Mouse (Mus musculus) lung, adult 2 months (tissue): ENCODE results near the gene Gm49380. TPM values are rescaled to one million over a fixed set of nuclear protein-coding genes. Genes with fewer than 3 reads are reported as not detected.

Source experiments
- DNase-seq: peaks from one replicate; pipeline ENCODE4 v3.0.0; 2022
- H3K4me1 ChIP-seq: fragments of 200-500 bp; 2 replicates; pipeline ENCODE4 v1.6.1; 2011; ENCODE audit warnings: low read length; ENCODE audit not compliant: control insufficient read depth, insufficient read depth
- H3K4me3 ChIP-seq: fragments of 200-500 bp; replicated peaks from 2 replicates; pipeline ENCODE3; 2011; ENCODE audit warnings: low read depth, mild to moderate bottlenecking, control low read depth, low read length; ENCODE audit errors: extremely low read depth
- CTCF ChIP-seq: fragments of 200-500 bp; IDR thresholded peaks from 2 replicates; pipeline ENCODE4 v1.5.1; 2011; ENCODE audit warnings: mild to moderate bottlenecking, low read length, control low read depth; ENCODE audit not compliant: insufficient read depth
- POLR2A ChIP-seq: fragments of 200-500 bp; IDR thresholded peaks from 2 replicates; pipeline ENCODE4 v1.6.1; 2011; ENCODE audit warnings: low read depth, mild to moderate bottlenecking, control low read depth, low read length, borderline replicate concordance; ENCODE audit errors: extremely low read depth
- WGBS: fragments of 180-500 bp; shearing (Covaris S2); methylation state at CpG from one replicate; pipeline ENCODE4 v1.1.7; 2018; 5-methylcytosine and 5-hydroxymethylcytosine counted together
- polyA plus RNA-seq: library from polyadenylated mRNA; depleted of rRNA; stranded (reverse); fragments of >200 nt; gene quantifications from 2 replicates; pipeline ENCODE4 v1.2.3, GENCODE M21; 2012; rRNA removed

The Gm49380 gene
- polyA plus RNA-seq, 1 experiment, result not detected

- TF ChIP-seq POLR2A, result no peak
- no peak for TF ChIP-seq CTCF
Measured at GRCm38 (mm10) chr9:44031946-44032345, 81.4 kb downstream of the Gm49380 start.

GRCm38 (mm10) chr9:44031079-44031478, 82.2 kb downstream of the Gm49380 start:
- 75% methylated on average over 5 of the region's 5 CpGs for WGBS
- TF ChIP-seq POLR2A (no peak), CTCF (no peak)
- H3K4me1 ChIP-seq, result no peaks in the 10 kb centered on the region; the same call in 1 of the 2 replicates
- DNase-seq, result no peak
- no peak overlapping the region for H3K4me3 ChIP-seq

More at GRCm38 (mm10) chr9:44031946-44032345, 81.4 kb downstream of the Gm49380 start:
- no peak for DNase-seq
- no peaks in the 10 kb centered on the region; the same call in 1 of the 2 replicates for H3K4me1 ChIP-seq
- no peak overlapping the region for H3K4me3 ChIP-seq
- WGBS, result 57% methylated on average over 4 of the region's 4 CpGs

GRCm38 (mm10) chr9:44030646-44031045, 82.7 kb downstream of the Gm49380 start:
- no peak for DNase-seq
- TF ChIP-seq CTCF (no peak), POLR2A (no peak)
- Histone ChIP-seq H3K4me1 (no peaks in the 10 kb centered on the region; the same call in 1 of the 2 replicates), H3K4me3 (no peak overlapping the region)
- 89% methylated on average over 4 of the region's 4 CpGs for WGBS

- no peaks in the 10 kb centered on the region; the same call in 1 of the 2 replicates for H3K4me1 ChIP-seq
- H3K4me3 ChIP-seq, result no peak overlapping the region
- no peak for DNase-seq
- WGBS, result 29% methylated on average over 5 of the region's 5 CpGs
- TF ChIP-seq POLR2A (no peak), CTCF (no peak)
Measured at GRCm38 (mm10) chr9:44029580-44030236, 83.6 kb downstream of the Gm49380 start.

- TF ChIP-seq CTCF (no peak), POLR2A (no peak)
- no peak for DNase-seq
- WGBS, result 76% methylated on average over 3 of the region's 3 CpGs
- Histone ChIP-seq H3K4me3 (no peak overlapping the region), H3K4me1 (no peaks in the 10 kb centered on the region; the same call in 1 of the 2 replicates)
Measured at GRCm38 (mm10) chr9:44024096-44024495, 89.2 kb downstream of the Gm49380 start.

- no peak for DNase-seq
- no peaks in the 10 kb centered on the region for H3K4me1 ChIP-seq
- 64% methylated on average over 8 of the region's 8 CpGs for WGBS
Measured at GRCm38 (mm10) chr9:44022100-44022847, 91.0 kb downstream of the Gm49380 start.

GRCm38 (mm10) chr9:44020001-44020400, 93.3 kb downstream of the Gm49380 start:
- no peak for DNase-seq
- TF ChIP-seq POLR2A (no peak), CTCF (no peak)

More at GRCm38 (mm10) chr9:44022100-44022847, 91.0 kb downstream of the Gm49380 start:
- no peak overlapping the region for H3K4me3 ChIP-seq
- no peak for TF ChIP-seq CTCF
- TF ChIP-seq POLR2A, result no peak

GRCm38 (mm10) chr9:44017846-44018245, 95.5 kb downstream of the Gm49380 start:
- DNase-seq, result no peak
- WGBS, result 61% methylated on average over 5 of the region's 5 CpGs
- Histone ChIP-seq H3K4me3 (no peak overlapping the region), H3K4me1 (no peaks in the 10 kb centered on the region)
- no peak for TF ChIP-seq POLR2A
- no peak for TF ChIP-seq CTCF

More at GRCm38 (mm10) chr9:44020001-44020400, 93.3 kb downstream of the Gm49380 start:
- H3K4me3 ChIP-seq, result no peak overlapping the region
- H3K4me1 ChIP-seq, result no peaks in the 10 kb centered on the region
- WGBS, result 64% methylated on average over 7 of the region's 7 CpGs

Other genes starting within 250 kb of the Gm49380 start
- 22.0 and 34.3 TPM in 2 replicates for gene Thy1, start 70.1 kb downstream of the Gm49380 start, polyA plus RNA-seq
- 5.7 and 9.2 TPM in 2 replicates for gene Usp2, start 46.5 kb downstream of the Gm49380 start, polyA plus RNA-seq
- 0.25 and 0.34 TPM in 2 replicates for gene Mfrp, start 11.8 kb downstream of the Gm49380 start, polyA plus RNA-seq
- 29.0 and 31.0 TPM in 2 replicates for gene C1qtnf5, start 6.3 kb downstream of the Gm49380 start, polyA plus RNA-seq
- gene Rnf26, start within 50 bp of the Gm49380 start, polyA plus RNA-seq, result 24.6 and 25.0 TPM in 2 replicates
- gene Mcam, start 21.0 kb upstream of the Gm49380 start, polyA plus RNA-seq, result 170 and 209 TPM in 2 replicates
- gene Cbl, start 120.5 kb upstream of the Gm49380 start, polyA plus RNA-seq, result 9.0 and 14.2 TPM in 2 replicates
- 13.8 and 26.9 TPM in 2 replicates for gene Ccdc153, start 127.2 kb upstream of the Gm49380 start, polyA plus RNA-seq
- 0.11 and 0.12 TPM in 2 replicates for gene Pdzd3, start 138.0 kb upstream of the Gm49380 start, polyA plus RNA-seq
- 15.0 and 15.8 TPM in 2 replicates for gene Nlrx1, start 155.1 kb upstream of the Gm49380 start, polyA plus RNA-seq
- 1.7 and 1.9 TPM in 2 replicates for gene Abcg4, start 175.1 kb upstream of the Gm49380 start, polyA plus RNA-seq
- 16.9 and 21.3 TPM in 2 replicates for gene Hinfp, start 192.2 kb upstream of the Gm49380 start, polyA plus RNA-seq
- 77.9 and 88.0 TPM in 2 replicates for gene C2cd2l, start 206.8 kb upstream of the Gm49380 start, polyA plus RNA-seq
- gene Dpagt1, start 212.5 kb upstream of the Gm49380 start, polyA plus RNA-seq, result 50.0 and 58.7 TPM in 2 replicates
- 41.3 and 50.1 TPM in 2 replicates for gene H2afx, start 221.2 kb upstream of the Gm49380 start, polyA plus RNA-seq
- 21.8 and 27.7 TPM in 2 replicates for gene Hmbs, start 230.7 kb upstream of the Gm49380 start, polyA plus RNA-seq
- 21.6 and 30.2 TPM in 2 replicates for gene Vps11, start 248.2 kb upstream of the Gm49380 start, polyA plus RNA-seq